Mouse (Mus musculus): Measurements from ENCODE around the gene Ccp110. TPM values are rescaled to one million over a fixed set of nuclear protein-coding genes. Genes with fewer than 3 reads are reported as not detected.

Ccp110 gene
- polyA plus RNA-seq, 1 experiment: 1.5 TPM

- no peak overlapping the region for H3K4me3 ChIP-seq (ENCODE audit: extremely low read depth, insufficient read depth, insufficient read length)
- peaks cover 29% of the 10 kb centered on the region for H3K36me3 ChIP-seq (ENCODE audit: control insufficient read depth, insufficient read depth, low read length)
- no peaks in the 10 kb centered on the region for H3K4me1 ChIP-seq (ENCODE audit: control insufficient read depth, insufficient read depth, insufficient read length)
- 91% methylated on average over 7 of the region's 7 CpGs for WGBS
- no peak overlapping the region; the same call in 1 of the 2 replicates for H3K27ac ChIP-seq (ENCODE audit: insufficient read depth, low read length)
- DNase-seq (ENCODE audit: low read depth in 1 of 2, low spot score in 2 of 2): no peak
- TF ChIP-seq POLR2A (IDR thresholded peaks at IDR 0.05; ENCODE audit: low read depth, low read length) (no peak), CTCF (IDR thresholded peaks at IDR 0.05; ENCODE audit: extremely low read depth, insufficient read depth, insufficient read length, insufficient replicate concordance) (no peak)
- H3K27me3 ChIP-seq (ENCODE audit: control insufficient read depth, insufficient read depth, low read length): no peaks in the 10 kb centered on the region
Measured at GRCm38 (mm10) chr7:118755756-118756155, 43.4 kb downstream of the Ccp110 start.

DNA sequence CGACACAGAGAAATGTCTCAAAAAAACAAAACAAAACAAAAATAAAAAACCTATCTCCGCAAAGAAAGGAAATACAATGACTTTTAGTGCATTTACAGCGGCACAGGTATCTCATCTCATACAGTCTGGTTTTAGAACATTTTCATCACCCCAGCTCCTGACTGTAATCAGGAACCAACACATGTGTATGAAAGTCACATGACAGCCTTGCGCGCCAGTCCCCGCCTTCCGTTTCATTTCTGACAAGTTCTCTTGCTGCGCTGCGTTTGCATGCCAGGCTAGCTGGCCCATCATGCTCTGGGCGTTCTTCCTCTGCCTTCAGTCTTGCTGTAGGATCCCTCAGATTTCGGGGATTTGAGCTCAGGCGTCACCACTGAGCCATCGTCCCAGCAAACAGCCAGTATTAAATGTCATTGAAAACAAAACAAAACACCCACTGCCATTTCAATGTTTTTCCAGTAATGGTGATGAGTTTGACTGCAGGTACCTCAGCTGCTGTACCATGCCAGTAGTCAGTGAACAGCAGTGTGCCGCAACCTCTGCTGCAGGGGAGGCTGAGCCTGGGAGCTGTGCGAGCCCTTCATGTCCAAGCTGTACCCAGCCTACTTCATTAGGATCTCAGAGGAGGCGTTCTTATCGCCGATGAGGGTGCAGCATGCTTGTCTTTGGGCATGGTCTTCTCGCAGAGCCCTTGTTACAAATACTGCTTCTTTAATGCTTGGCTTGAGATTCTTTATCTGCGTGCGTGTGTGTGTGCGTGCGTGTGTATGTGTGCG is 44.3 kb downstream of the Ccp110 start:
- no peaks in the 10 kb centered on the region for H3K27me3 ChIP-seq (ENCODE audit: control insufficient read depth, insufficient read depth, low read length)
- peaks cover 29% of the 10 kb centered on the region for H3K36me3 ChIP-seq (ENCODE audit: control insufficient read depth, insufficient read depth, low read length)
- no peak overlapping the region for H3K4me3 ChIP-seq (ENCODE audit: extremely low read depth, insufficient read depth, insufficient read length)
- no peak for DNase-seq (ENCODE audit: low read depth in 1 of 2, low spot score in 2 of 2)
- no peaks in the 10 kb centered on the region for H3K4me1 ChIP-seq (ENCODE audit: control insufficient read depth, insufficient read depth, insufficient read length)
- 90% methylated on average over 24 of the region's 24 CpGs for WGBS
- TF ChIP-seq POLR2A (IDR thresholded peaks at IDR 0.05; ENCODE audit: low read depth, low read length) (no peak), CTCF (IDR thresholded peaks at IDR 0.05; ENCODE audit: extremely low read depth, insufficient read depth, insufficient read length, insufficient replicate concordance) (no peak)
- H3K27ac ChIP-seq (ENCODE audit: insufficient read depth, low read length): peak overlapping the region; percentile 22; the same call in 1 of the 2 replicates

GRCm38 (mm10) chr7:118758369-118758768 is 46.0 kb downstream of the Ccp110 start:
- WGBS: 90% methylated on average over 4 of the region's 4 CpGs
- H3K36me3 ChIP-seq (ENCODE audit: control insufficient read depth, insufficient read depth, low read length): peaks cover 30% of the 10 kb centered on the region

GRCm38 (mm10) chr7:118759372-118759771 is 47.0 kb downstream of the Ccp110 start:
- H3K4me1 ChIP-seq (ENCODE audit: control insufficient read depth, insufficient read depth, insufficient read length): no peaks in the 10 kb centered on the region
- no peak overlapping the region for H3K4me3 ChIP-seq (ENCODE audit: extremely low read depth, insufficient read depth, insufficient read length)
- WGBS: 73% methylated on average over 5 of the region's 5 CpGs
- no peak overlapping the region for H3K27ac ChIP-seq (ENCODE audit: insufficient read depth, low read length)
- DNase-seq (ENCODE audit: low read depth in 1 of 2, low spot score in 2 of 2): no peak
- peaks cover 24% of the 10 kb centered on the region for H3K36me3 ChIP-seq (ENCODE audit: control insufficient read depth, insufficient read depth, low read length)
- no peak for TF ChIP-seq POLR2A (IDR thresholded peaks at IDR 0.05; ENCODE audit: low read depth, low read length)
- H3K27me3 ChIP-seq (ENCODE audit: control insufficient read depth, insufficient read depth, low read length): no peaks in the 10 kb centered on the region

More at GRCm38 (mm10) chr7:118758369-118758768, 46.0 kb downstream of the Ccp110 start:
- H3K27ac ChIP-seq (ENCODE audit: insufficient read depth, low read length): no peak overlapping the region
- no peak for DNase-seq (ENCODE audit: low read depth in 1 of 2, low spot score in 2 of 2)
- H3K27me3 ChIP-seq (ENCODE audit: control insufficient read depth, insufficient read depth, low read length): no peaks in the 10 kb centered on the region
- no peaks in the 10 kb centered on the region for H3K4me1 ChIP-seq (ENCODE audit: control insufficient read depth, insufficient read depth, insufficient read length)
- H3K4me3 ChIP-seq (ENCODE audit: extremely low read depth, insufficient read depth, insufficient read length): no peak overlapping the region
- TF ChIP-seq POLR2A (IDR thresholded peaks at IDR 0.05; ENCODE audit: low read depth, low read length): no peak
- no peak for TF ChIP-seq CTCF (IDR thresholded peaks at IDR 0.05; ENCODE audit: extremely low read depth, insufficient read depth, insufficient read length, insufficient replicate concordance)

DNA sequence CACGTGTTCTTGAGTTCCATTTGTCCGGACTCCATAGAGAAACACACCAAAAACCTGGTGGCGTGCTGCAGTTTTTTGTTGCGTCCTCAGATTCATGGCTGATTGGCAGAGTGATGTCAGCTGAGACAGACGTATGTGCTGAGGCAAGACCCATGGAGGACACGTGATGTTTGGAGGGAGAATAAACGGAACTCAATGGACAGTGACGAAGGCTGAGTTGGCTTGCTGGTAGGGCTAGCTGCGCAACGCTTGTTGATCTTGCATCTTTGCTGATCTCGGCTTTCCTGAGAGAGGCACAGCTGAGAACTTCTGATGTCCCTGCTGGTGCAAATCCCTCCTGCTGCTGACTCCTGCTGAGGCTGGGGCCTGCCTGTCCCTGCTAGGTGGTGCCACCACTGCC is 51.6 kb downstream of the Ccp110 start:
- no peaks in the 10 kb centered on the region for H3K27me3 ChIP-seq (ENCODE audit: control insufficient read depth, insufficient read depth, low read length)
- H3K4me3 ChIP-seq (ENCODE audit: extremely low read depth, insufficient read depth, insufficient read length): no peak overlapping the region
- no peak overlapping the region for H3K27ac ChIP-seq (ENCODE audit: insufficient read depth, low read length)
- no peak for DNase-seq (ENCODE audit: low read depth in 1 of 2, low spot score in 2 of 2)
- TF ChIP-seq POLR2A (IDR thresholded peaks at IDR 0.05; ENCODE audit: low read depth, low read length) (no peak), CTCF (IDR thresholded peaks at IDR 0.05; ENCODE audit: extremely low read depth, insufficient read depth, insufficient read length, insufficient replicate concordance) (no peak)
- peaks cover 14% of the 10 kb centered on the region for H3K36me3 ChIP-seq (ENCODE audit: control insufficient read depth, insufficient read depth, low read length)
- WGBS: 94% methylated on average over 11 of the region's 11 CpGs
- H3K4me1 ChIP-seq (ENCODE audit: control insufficient read depth, insufficient read depth, insufficient read length): no peaks in the 10 kb centered on the region

DNA sequence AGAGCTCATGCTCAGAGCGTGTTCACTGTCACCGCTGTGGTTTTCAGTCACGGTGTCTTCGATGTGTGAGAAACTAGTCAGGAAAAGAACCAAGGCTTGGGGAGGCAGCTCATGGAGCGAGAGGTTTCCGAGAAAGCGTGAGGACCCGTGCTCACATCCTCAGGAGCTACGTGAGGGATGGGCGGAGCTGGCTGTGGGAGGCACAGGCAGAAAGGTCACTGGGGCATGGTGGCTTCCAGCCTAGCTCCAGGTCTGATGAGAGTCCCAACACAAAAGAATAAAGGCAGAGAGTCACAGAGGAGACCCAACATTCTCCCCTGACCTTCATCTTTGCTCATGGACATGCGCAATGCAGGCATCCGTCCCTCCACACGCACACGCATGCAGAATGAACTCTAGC is 52.4 kb downstream of the Ccp110 start:
- no peaks in the 10 kb centered on the region for H3K27me3 ChIP-seq (ENCODE audit: control insufficient read depth, insufficient read depth, low read length)
- H3K27ac ChIP-seq (ENCODE audit: insufficient read depth, low read length): no peak overlapping the region
- DNase-seq (ENCODE audit: low read depth in 1 of 2, low spot score in 2 of 2): no peak
- H3K4me1 ChIP-seq (ENCODE audit: control insufficient read depth, insufficient read depth, insufficient read length): no peaks in the 10 kb centered on the region
- WGBS: 91% methylated on average over 14 of the region's 14 CpGs
- no peak for TF ChIP-seq CTCF (IDR thresholded peaks at IDR 0.05; ENCODE audit: extremely low read depth, insufficient read depth, insufficient read length, insufficient replicate concordance)
- H3K36me3 ChIP-seq (ENCODE audit: control insufficient read depth, insufficient read depth, low read length): peaks cover 14% of the 10 kb centered on the region
- H3K4me3 ChIP-seq (ENCODE audit: extremely low read depth, insufficient read depth, insufficient read length): no peak overlapping the region

GRCm38 (mm10) chr7:118765604-118766003 is 53.3 kb downstream of the Ccp110 start:
- Histone ChIP-seq H3K4me1 (ENCODE audit: control insufficient read depth, insufficient read depth, insufficient read length) (no peaks in the 10 kb centered on the region), H3K36me3 (ENCODE audit: control insufficient read depth, insufficient read depth, low read length) (peaks cover 10% of the 10 kb centered on the region), H3K27ac (ENCODE audit: insufficient read depth, low read length) (no peak overlapping the region), H3K4me3 (ENCODE audit: extremely low read depth, insufficient read depth, insufficient read length) (no peak overlapping the region), H3K27me3 (ENCODE audit: control insufficient read depth, insufficient read depth, low read length) (no peaks in the 10 kb centered on the region)
- TF ChIP-seq POLR2A (IDR thresholded peaks at IDR 0.05; ENCODE audit: low read depth, low read length): no peak
- no peak for TF ChIP-seq CTCF (IDR thresholded peaks at IDR 0.05; ENCODE audit: extremely low read depth, insufficient read depth, insufficient read length, insufficient replicate concordance)
- no peak for DNase-seq (ENCODE audit: low read depth in 1 of 2, low spot score in 2 of 2)
- 74% methylated on average over 8 of the region's 8 CpGs for WGBS
